Mouse (Mus musculus) v-Abl transformed pro-B cells (cell line): Measurements from ENCODE around the gene Gm39115.
"Not testable (repeated sequence)": the region's sequence is repeated elsewhere in the genome, so short reads cannot be mapped to it uniquely, and the experiment has no call there.

Experiments
- in situ Hi-C, 2 experiments: fragments of 400-800 bp; cut with MboI; formaldehyde crosslinking; loops; one replicate each; pipeline ENCODE4 v1.15.1; 2025; ENCODE audit not compliant: unreplicated experiment in 2 of 2

Gene Gm39115

DNA sequence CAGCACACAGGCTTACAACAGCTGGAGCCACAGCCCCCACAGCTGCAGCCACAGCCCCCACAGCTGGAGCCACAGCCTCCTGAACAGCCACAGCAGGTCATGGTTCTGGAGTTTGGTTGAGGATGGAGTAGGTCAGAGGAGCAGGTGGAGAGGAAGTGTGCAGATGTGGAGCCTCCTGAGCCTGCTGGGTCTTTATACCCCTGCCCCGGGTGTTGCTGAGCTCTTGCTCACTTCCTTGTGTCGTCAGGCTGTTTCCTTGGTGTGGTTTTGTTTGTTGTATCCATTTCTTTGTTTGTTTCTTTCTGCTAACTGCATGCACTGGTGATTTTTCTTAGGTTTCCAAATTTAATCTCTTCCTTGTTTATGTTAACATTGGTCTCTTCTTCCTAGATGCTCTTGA is at the start of gene Gm39115:
Gene Gm39115 (minus strand): TSS at position 101 of the 400 bp plus-strand sequence.
- in situ Hi-C loops, result not testable (repeated sequence)

DNA sequence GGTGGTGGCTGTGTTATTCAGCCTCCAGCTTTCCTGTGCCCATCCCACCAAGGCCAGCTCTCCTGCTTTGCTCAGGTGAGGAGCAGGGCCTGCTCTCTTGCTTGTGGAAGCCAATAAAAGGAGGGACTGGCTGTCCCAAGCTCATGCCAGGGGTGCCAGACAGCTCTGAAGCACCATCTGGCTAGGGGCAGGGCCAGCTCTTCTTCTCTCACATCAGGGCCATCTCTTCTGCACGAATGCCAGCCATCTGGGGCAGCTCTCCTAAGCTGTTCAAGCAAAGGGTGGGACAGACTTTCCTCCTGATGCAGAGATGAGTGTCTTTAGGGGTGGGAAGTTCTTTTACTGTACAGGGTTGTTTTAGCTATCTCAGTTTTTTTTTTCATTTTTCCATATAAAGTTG is 45.2 kb upstream of the Gm39115 start:
- in situ Hi-C loops, result no loop called here

DNA sequence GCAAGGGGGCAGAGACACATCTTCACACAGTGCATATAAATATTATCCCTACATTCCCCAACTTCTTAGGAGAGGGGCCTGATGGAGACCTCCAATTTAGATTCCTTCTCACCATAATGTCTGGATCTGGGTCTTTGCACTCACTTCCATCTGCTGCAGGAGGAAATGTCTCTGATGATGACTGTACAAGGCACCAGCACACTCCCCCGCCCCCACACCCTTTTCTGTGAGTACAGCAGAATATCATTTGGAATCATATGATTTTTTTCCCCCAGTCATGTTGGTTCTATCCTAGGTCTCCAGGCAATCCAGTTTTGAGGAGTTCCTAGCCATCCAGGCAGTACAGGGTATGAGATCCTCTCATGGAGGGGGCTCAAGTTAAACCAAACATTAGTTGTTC is 42.9 kb upstream of the Gm39115 start:
- in situ Hi-C loops, result no loop called here

DNA sequence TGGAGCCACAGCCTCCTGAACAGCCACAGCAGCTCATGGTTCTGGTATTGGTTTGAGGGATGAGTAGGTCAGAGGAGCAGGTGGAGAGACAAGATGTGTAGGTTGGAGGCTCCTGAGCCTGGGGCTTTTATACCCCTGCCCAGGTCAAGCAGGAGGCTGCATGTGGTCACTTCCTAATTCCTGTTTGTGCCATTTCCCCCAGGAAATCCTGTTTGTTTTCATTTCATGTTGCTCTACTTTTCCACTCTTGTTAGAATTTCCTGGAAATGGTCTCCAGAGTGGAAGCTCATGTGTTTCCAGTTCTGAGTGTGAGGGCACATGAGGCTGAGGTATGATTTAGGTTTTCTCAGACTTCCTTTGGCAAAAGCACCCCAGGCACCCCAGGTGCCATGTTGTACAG is 40.1 kb upstream of the Gm39115 start, which contains the start of gene Krtap5-2:
Gene Krtap5-2 (minus strand): TSS at position 101 of the 400 bp plus-strand sequence.
- in situ Hi-C loops, result not testable (repeated sequence)

DNA sequence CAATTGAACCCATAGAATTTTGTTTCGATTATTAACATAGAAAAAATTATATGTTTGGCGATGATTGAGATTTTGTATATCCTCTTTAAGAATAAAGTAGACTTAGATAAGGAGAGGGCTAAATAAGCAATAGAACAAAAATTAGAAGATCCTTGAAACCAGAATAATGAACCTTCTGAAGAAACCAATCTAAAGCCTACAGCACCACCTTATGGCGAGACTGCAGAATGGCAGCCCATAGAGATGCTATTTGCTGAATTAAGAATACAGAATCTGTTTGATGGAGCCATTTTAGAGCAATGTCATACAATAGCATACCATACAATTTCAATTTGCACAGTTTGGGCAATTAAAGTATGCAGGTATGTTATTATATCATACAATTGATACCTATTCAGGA is 34.0 kb upstream of the Gm39115 start:
- in situ Hi-C loops, result no loop called here

DNA sequence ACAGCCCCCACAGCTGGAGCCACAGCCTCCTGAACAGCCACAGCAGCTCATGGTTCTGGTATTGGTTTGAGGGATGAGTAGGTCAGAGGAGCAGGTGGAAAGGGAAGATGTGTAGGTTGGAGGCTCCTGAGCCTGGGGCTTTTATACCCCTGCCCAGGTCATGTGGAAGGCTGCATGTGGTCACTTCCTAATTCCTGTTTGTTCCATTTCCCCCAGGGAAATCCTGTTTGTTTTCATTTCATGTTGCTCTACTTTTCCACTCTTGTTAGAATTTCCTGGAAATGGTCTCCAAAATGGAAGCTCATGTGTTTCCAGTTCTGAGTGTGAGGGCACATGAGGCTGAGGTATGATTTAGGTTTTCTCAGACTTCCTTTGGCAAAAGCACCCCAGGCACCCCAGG is 29.8 kb upstream of the Gm39115 start, which contains the start of gene Gm4553:
Gene Gm4553 (minus strand): TSS at position 101 of the 400 bp plus-strand sequence.
- in situ Hi-C loops, result not testable (repeated sequence)

DNA sequence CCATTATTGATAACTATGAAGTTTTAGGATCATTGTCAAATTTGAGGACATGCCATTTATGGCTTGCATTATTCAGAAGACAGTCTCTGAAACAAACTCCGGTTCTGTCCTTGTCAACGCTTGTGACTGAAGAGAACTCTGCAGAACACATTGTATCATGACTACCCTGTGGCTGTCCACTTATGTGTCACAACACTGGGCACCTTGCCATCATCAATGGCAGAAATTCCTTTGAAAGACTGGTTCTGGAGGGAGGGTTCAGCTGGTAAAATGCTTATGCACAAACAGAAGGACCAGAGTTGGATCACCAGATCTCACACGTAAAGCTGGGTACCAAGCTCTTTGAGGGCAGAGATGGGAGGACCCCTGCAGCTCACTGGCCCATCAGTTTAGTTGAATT is 23.5 kb upstream of the Gm39115 start:
- in situ Hi-C loops, result no loop called here

DNA sequence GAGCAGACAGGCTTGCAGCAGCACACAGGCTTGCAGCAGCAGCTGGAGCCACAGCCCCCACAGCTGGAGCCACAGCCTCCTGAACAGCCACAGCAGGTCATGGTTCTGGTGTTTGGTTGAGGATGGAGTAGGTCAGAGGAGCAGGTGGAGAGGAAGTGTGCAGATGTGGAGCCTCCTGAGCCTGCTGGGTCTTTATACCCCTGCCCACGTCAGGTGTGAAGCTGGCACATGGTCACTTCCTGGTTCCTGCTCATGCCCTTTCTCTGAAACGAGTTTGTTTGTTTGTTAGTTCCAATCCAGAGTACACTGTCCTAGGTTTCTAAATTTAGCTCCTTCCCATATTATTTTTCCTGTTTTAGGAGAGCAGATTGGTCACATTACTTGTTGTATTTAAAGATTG is 21.2 kb upstream of the Gm39115 start, which contains the start of gene Gm29735:
Gene Gm29735 (minus strand): TSS at position 101 of the 400 bp plus-strand sequence.
- in situ Hi-C loops, result not testable (repeated sequence)

DNA sequence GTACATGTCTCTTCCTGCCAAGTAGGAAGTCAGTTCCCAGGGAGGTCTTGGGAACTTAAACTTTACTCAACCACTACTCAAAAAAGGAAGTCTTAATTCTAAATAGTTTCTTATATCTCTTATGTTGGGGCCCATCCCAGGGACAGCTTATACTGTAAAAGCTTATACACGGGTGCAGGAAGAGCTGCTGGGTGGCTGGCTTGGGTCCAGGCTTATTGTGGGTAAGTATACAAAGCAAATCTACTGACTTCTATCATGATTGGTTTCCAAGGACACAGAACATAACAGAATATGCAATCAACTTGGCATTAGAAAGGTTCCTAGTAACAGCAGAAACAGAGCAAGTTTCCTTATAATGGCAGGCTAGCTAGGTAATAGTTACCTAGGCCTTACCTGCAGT is 19.5 kb upstream of the Gm39115 start:
- in situ Hi-C loops, result no loop called here

DNA sequence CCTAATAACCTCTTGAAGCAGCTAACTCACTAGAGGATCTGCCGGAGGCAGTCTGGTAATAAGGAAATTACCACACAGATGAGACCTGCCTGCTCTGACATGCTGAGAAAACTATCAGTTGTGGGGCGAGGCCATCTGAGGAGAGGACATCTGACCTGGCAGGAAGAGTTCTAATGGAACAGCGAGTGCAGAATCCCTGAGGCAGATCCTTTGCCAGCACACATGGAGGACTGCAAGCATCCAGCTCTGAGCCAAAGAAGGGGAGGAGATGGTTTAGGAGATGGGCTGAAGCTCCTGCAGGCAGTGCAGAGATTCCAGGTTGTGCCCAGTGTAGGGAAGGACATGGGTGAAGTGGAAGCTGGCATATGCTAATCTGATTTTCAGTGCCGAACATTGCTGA is 16.4 kb upstream of the Gm39115 start:
- in situ Hi-C loops, result no loop called here

DNA sequence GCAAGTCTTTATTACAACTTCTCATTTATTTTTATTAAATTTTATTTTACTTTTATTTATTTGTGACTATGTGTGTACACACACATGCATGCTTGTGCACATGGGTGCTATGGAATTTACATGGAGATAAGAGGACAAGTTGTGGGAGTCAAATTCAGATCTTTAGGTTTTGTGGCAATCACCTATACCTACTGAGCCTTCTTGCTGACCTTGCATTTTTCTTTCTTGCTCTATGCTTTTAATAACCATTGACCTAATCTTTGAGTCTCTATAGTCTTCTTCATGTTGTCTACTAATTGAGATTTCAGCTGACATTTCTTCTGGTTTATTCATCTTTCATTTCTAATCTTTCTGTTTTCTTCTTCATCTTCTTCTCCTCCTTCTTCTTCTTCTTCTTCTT is 12.8 kb upstream of the Gm39115 start:
- in situ Hi-C loops, result loop anchor here in 1 of 2 experiments (10.0 kb wide), 1 partner anchor 136 kb away; no protein-coding TSS in a partner anchor

DNA sequence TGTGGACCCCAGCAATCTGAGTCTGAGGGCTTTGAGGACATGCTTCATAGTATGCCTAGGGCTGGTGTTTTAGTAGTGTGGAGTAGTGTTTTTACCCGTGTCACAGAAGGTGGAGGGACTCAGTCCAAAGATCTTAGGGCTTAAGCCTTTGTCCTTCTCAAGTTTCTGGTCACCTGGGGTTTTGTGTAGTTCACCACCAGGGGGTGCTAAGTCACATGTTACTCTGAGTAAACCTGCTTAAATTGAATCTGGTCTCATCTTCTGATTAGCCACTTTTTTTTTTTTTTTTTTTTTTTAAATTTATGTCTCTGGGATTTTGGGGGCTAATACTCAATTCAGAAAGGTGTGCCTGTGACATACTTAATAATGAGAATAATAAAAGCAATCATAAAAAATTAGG is 10.2 kb upstream of the Gm39115 start:
- in situ Hi-C loops, result loop anchor here in 1 of 2 experiments (10.0 kb wide), 1 partner anchor 139 kb away; no protein-coding TSS in a partner anchor

DNA sequence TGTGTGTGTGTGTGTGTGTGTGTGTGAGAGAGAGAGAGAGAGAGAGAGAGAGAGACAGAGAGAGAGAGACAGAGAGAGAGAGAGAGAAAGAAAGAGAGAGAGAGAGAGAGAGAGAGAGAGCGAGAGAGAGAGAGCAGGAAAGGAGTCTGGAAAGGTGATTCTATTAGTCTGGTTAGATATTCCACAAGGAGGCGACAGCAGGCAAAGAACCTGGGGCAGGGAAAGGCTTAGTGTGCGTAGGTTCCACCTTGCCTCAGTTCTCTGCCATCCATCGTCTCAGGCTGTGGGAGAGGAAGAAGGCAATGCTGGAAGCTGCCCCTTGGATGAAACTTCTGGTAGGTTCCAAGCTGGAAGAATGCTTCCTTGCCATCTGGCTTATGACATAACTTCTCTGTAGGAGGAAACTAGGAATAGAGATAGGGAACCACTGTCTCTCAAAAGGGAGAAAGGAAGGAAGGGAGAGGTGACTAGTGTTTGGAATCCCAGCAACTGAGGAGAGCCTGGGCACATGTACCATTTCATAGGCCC is 9.6 kb upstream of the Gm39115 start:
- in situ Hi-C loops, result loop anchor here in 1 of 2 experiments (10.0 kb wide), 1 partner anchor 139 kb away; no protein-coding TSS in a partner anchor

DNA sequence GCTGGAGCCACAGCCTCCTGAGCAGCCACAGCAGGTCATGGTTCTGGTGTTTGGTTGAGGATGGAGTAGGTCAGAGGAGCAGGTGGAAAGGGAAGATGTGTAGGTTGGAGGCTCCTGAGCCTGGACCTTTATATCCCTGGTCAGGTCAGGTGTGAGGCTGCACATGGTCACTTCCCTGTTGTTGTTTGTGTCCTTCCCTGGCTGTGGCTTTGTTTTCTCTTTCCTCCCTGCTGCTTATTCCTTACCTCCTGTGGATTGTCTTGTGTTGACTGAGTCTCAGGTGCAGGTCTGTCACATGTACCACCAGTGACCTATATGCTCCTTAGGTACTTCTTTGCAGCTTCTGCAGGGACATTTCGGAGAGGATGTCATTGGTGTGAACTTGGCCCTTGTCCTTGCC is 8.7 kb upstream of the Gm39115 start, which contains the start of gene Gm45337:
Gene Gm45337 (minus strand): TSS at position 101 of the 400 bp plus-strand sequence.
- in situ Hi-C loops, result loop anchor here in 1 of 2 experiments (10.0 kb wide), 1 partner anchor 140 kb away; no protein-coding TSS in a partner anchor

DNA sequence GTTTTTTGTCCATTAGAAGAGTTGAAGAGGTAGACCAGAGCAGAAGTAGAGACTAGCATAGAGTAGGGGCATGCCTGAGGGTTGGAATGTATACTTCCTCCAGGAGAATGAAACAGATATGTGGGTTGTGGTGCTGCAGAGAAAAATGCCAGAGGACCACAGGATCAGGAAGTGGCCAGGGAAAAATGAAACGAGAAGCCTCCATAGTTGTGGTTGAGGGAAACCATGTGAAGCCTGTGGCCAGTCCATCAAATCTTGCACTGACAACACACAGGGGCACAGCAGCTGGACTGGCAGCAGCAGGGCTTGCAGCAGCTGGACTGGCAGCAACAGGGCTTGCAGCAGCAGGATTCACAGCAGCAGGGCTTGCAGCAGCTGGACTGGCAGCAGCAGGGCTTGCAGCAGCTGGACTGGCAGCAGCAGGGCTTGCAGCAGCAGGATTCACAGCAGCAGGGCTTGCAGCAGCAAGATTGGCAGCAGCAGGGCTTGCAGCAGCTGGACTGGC is 7.7 kb upstream of the Gm39115 start:
- in situ Hi-C loops, result loop anchor here in 1 of 2 experiments (10.0 kb wide), 1 partner anchor 141 kb away; no protein-coding TSS in a partner anchor

DNA sequence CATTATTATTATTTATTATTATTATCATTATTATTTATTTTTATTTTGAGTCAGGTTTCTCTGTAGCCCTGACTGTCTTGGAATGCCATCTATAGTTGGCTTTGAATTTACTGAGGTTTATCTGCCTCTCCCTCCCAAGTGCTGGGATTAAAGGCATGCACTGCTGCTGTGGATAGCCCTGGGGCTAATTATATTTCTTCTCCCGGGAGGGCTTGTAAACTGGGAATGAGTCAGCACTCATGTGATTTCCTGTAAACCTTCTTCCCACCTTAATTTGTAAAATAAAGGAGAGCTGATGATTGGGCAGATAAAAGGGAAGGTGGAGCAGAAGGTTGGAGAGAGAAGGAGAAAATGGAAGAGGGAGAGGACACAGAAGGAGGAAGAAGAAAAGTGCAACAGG is 4.9 kb upstream of the Gm39115 start:
- in situ Hi-C loops, result loop anchor here in 1 of 2 experiments (10.0 kb wide), 1 partner anchor 144 kb away; no protein-coding TSS in a partner anchor

DNA sequence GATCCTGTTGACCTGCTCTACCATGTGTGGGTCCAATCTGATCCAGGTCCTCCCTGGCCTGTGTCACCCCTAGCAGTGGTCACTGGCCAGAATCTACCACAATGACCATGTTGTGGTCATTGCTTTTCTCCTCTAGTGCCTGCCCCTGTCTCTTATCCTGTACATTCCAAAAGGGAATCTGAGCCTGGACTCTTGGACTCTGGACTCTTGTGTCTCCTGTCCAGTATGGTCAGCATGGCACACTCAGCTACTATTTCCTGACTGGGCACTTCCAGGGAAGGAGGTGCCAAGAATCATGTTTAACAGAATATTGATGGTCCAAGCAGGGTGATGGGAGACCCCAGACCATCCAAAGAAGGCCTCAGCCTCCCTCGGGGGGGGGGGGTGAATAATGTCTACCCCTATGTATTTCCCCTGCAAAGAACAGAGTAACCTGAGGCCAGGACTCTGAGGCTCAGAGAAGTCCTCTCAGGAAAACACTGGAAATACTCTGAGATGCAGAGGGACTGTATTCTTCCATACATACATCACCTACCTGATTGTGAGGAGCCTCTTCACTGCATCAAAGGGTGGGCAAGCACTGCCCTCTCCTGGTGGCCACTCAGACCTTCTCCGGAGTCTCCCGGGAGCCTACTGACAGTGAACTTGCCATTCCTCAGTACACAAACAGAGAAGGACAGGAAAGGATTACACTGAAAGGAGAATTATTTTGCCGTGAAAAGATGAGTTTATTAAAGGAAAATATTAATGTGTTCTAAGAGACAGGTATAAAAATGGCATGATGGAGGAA is 1.4 kb downstream of the Gm39115 start:
- in situ Hi-C loops, result no loop called here

DNA sequence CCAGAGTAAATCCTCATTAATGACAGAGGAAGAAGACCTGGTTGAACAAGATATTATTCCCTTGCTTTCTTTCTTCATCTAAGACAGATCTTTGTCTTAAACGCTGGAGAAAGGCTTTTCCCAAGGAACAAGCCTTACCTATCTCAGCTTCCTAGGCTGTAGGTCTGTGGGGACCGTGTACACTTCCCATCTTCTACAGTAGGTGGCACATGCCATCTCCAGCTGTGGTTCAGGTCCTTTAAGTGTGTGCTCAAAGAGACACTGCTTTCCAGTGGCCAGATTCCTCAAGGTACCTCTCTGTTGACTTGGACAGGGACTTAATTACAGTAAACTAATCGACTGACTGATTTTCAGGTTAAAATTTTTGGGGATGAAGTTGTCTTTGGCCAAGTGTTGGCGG is 7.0 kb downstream of the Gm39115 start:
- in situ Hi-C loops, result no loop called here

DNA sequence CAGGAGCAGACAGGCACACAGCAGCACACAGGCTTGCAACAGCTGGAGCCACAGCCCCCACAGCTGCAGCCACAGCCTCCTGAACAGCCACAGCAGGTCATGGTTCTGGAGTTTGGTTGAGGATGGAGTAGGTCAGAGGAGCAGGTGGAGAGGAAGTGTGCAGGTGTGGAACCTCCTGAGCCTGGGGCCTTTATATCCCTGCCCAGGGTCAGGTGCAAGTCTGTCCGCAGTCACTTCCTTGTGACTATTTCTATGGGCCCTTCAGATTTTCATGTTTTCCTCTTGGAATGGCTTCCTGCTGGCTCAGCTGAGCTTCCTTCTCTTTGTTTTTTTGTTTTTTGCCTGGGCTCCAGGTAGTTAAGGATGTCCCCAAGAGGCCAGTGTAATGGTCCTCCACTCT is 15.2 kb downstream of the Gm39115 start, which contains the start of gene Gm45618:
Gene Gm45618 (minus strand): TSS at position 101 of the 400 bp plus-strand sequence.
- in situ Hi-C loops, result loop anchor here (25.0 kb wide), 1 partner anchor 358 kb away; no protein-coding TSS in a partner anchor

DNA sequence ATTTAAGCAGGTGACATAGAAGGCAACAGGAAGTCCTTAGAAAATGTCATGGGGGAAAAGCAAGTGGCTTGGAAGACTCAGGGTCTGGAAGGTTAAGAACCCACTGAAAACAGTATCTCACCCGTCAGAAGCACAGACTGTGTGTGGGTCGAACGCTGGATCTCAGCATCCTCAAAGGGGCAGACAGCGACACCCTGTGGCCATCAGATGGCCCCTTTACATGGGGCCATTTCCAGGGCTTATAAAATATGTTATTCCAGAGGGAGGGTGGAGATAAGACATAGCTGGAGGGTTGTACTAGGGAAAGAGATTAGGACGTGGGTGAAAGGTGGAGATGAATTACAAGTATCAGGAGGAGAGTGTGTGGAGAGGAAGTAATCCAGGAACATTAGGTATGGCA is 16.2 kb downstream of the Gm39115 start:
- in situ Hi-C loops, result loop anchor here (25.0 kb wide), 1 partner anchor 357 kb away; no protein-coding TSS in a partner anchor

DNA sequence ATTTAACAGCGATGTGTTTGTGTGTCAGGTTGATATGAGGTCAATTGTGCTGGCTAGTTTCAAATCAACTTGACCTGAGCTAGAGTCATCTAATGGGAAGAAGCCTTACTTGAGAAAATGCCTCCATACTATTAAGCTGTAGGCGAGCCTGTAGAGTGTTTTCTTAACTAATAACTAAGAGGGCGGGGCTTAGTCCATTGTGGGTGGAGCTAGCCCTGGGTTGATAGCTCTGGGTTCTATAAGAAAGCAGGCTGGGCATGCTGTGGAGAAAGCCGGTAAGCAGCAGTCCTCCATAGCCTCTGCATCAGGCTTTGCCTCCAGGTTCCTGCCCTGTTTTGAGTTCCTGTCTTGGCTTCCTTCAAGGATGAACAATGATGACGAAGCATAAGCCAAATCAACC is 31.1 kb downstream of the Gm39115 start:
- in situ Hi-C loops, result loop anchor here (25.0 kb wide), 1 partner anchor 342 kb away; no protein-coding TSS in a partner anchor
